In genomic region chr13:6629927-6630326, GRCm38 (mm10) we compare ENCODE assay signal across 17 mouse cellular contexts. TPM values are rescaled to one million over a fixed set of nuclear protein-coding genes. Genes with fewer than 3 reads are reported as not detected.
A peak's percentile ranks its signal among the peaks of the same experiment; 100 is the strongest.
DNase-seq lines count a peak whose midpoint lies in the region; ATAC-seq and TF ChIP-seq lines count a peak whose summit lies in the region.
"Had no signal": no experiment of that assay in that cellular context is flagged by ENCODE, and none has a peak within 500 bp of the region (broad histone marks: within the 10 kb centered on the region; RNA-seq: fewer than 3 reads in every experiment).

No protein-coding gene starts in this region.

- no peaks in the 10 kb centered on the region for H3K36me3 ChIP-seq in heart, embryonic 15.5 days
- no peaks in the 10 kb centered on the region for H3K36me3 ChIP-seq in embryonic facial prominence, embryonic 11.5 days (replicated peaks; ENCODE audit: control insufficient read depth, insufficient read depth, low read depth, low read length)
- no peaks in the 10 kb centered on the region for H3K36me3 ChIP-seq in limb, embryonic 13.5 days
- H3K36me3 ChIP-seq: forebrain, embryonic 15.5 days; liver, embryonic 13.5 days; lung, embryonic 15.5 days had no signal

- ATAC-seq in heart, embryonic 15.5 days (replicated peaks; ENCODE audit: insufficient number of reproducible peaks, insufficient read depth, low FRiP score, low read depth) = no peak
- peak; percentile 44; the same call in 1 of the 2 replicates for ATAC-seq in embryonic facial prominence, embryonic 11.5 days (replicated peaks; ENCODE audit: insufficient number of reproducible peaks, low FRiP score, low TSS enrichment, low read depth)
- ATAC-seq in limb, embryonic 13.5 days (ENCODE audit: low FRiP score, low read depth) = peak; percentile 46; the same call in 1 of the 2 replicates
- ATAC-seq: forebrain, embryonic 15.5 days; intestine, postnatal 0 days had no signal

- intact Hi-C loops in left cerebral cortex, adult 2 months (cut with DNase I) = no loop called here
- intact Hi-C loops in left cerebral cortex, postnatal 14 days (cut with DNase I) = no loop called here

- no peak for DNase-seq in heart, adult 8-10 months (ENCODE audit: low spot score)
- no peak for DNase-seq in left cerebral cortex, adult 2 months (ENCODE audit: extremely low spot score in 1 of 2, low spot score in 2 of 2)
- DNase-seq in left cerebral cortex, postnatal 14 days (ENCODE audit: low spot score in 2 of 2) = no peak
- peak; percentile 84 for DNase-seq in embryonic facial prominence, embryonic 11.5 days (ENCODE audit: low spot score)
- DNase-seq in layer of hippocampus, postnatal 10 days (ENCODE audit: low spot score in 2 of 2) = no peak
- DNase-seq: cerebellum, adult 9-10 months; layer of hippocampus, postnatal 36 days; left cerebral cortex, postnatal 4 days; liver, embryonic 13.5 days; midbrain, embryonic 14.5 days had no signal

- no peak overlapping the region for H3K4me3 ChIP-seq in heart, embryonic 15.5 days
- H3K4me3 ChIP-seq in left cerebral cortex, adult 2 months = no peak overlapping the region
- no peak overlapping the region for H3K4me3 ChIP-seq in embryonic facial prominence, embryonic 11.5 days (ENCODE audit: low read depth, low read length)
- no peak overlapping the region for H3K4me3 ChIP-seq in limb, embryonic 13.5 days
- H3K4me3 ChIP-seq: erythroblast, embryonic 14.5 days; forebrain, embryonic 15.5 days; hindbrain, embryonic 13.5 days; liver, embryonic 13.5 days; lung, embryonic 15.5 days had no signal

- peak overlapping the region; percentile 43 for H3K27ac ChIP-seq in heart, embryonic 15.5 days
- H3K27ac ChIP-seq in left cerebral cortex, adult 2 months = peak overlapping the region; percentile 2; the same call in 1 of the 2 replicates
- H3K27ac ChIP-seq in embryonic facial prominence, embryonic 11.5 days (replicated peaks; ENCODE audit: low read depth, low read length) = no peak overlapping the region
- H3K27ac ChIP-seq in limb, embryonic 13.5 days = peak overlapping the region; percentile 28; the same call in 1 of the 2 replicates
- H3K27ac ChIP-seq: forebrain, embryonic 15.5 days; hindbrain, embryonic 13.5 days; liver, embryonic 13.5 days; lung, embryonic 15.5 days had no signal

- WGBS in heart, embryonic 15.5 days = 39% methylated on average over 5 of the region's 5 CpGs
- WGBS in embryonic facial prominence, embryonic 11.5 days = 19% methylated on average over 5 of the region's 5 CpGs
- 7% methylated on average over 5 of the region's 5 CpGs for WGBS in limb, embryonic 13.5 days

- H3K4me1 ChIP-seq in heart, embryonic 15.5 days (replicated peaks) = peaks cover 58% of the 10 kb centered on the region
- no peaks in the 10 kb centered on the region for H3K4me1 ChIP-seq in embryonic facial prominence, embryonic 11.5 days (ENCODE audit: control insufficient read depth, insufficient read depth, low read length)
- peaks cover 44% of the 10 kb centered on the region for H3K4me1 ChIP-seq in limb, embryonic 13.5 days
- H3K4me1 ChIP-seq: forebrain, embryonic 15.5 days had no signal

- no peaks in the 10 kb centered on the region for H3K9me3 ChIP-seq in heart, embryonic 15.5 days (replicated peaks)
- no peaks in the 10 kb centered on the region for H3K9me3 ChIP-seq in embryonic facial prominence, embryonic 11.5 days (replicated peaks; ENCODE audit: control insufficient read depth, low read length)
- no peaks in the 10 kb centered on the region for H3K9me3 ChIP-seq in limb, embryonic 13.5 days
- H3K9me3 ChIP-seq: forebrain, embryonic 15.5 days; hindbrain, embryonic 13.5 days; liver, embryonic 13.5 days; lung, embryonic 15.5 days had no signal

- TF ChIP-seq CTCF in left cerebral cortex, adult 2 months (IDR thresholded peaks at IDR 0.05) = no peak

- no peaks in the 10 kb centered on the region for H3K27me3 ChIP-seq in heart, embryonic 15.5 days
- H3K27me3 ChIP-seq in embryonic facial prominence, embryonic 11.5 days (ENCODE audit: control insufficient read depth, insufficient read depth, low read length) = no peaks in the 10 kb centered on the region
- no peaks in the 10 kb centered on the region for H3K27me3 ChIP-seq in limb, embryonic 13.5 days
- H3K27me3 ChIP-seq: forebrain, embryonic 15.5 days; hindbrain, embryonic 13.5 days; liver, embryonic 13.5 days; lung, embryonic 15.5 days had no signal

- no peak overlapping the region for H3K9ac ChIP-seq in heart, embryonic 15.5 days
- H3K9ac ChIP-seq in embryonic facial prominence, embryonic 11.5 days (replicated peaks; ENCODE audit: low read length) = no peak overlapping the region
- no peak overlapping the region for H3K9ac ChIP-seq in limb, embryonic 13.5 days
- H3K9ac ChIP-seq: forebrain, embryonic 15.5 days; hindbrain, embryonic 13.5 days; liver, embryonic 13.5 days; lung, embryonic 15.5 days had no signal

- H3K4me2 ChIP-seq in heart, embryonic 15.5 days = peak overlapping the region; percentile 1; the same call in 1 of the 2 replicates
- no peak overlapping the region for H3K4me2 ChIP-seq in embryonic facial prominence, embryonic 11.5 days (ENCODE audit: low read depth, low read length)
- H3K4me2 ChIP-seq in limb, embryonic 13.5 days (replicated peaks) = no peak overlapping the region
- H3K4me2 ChIP-seq: forebrain, embryonic 15.5 days; hindbrain, embryonic 13.5 days; liver, embryonic 13.5 days; lung, embryonic 15.5 days had no signal

RNA-seq across cellular contexts. Expression of gene Pfkp, which starts 18.6 kb away (rescaled TPM):
- polyA plus RNA-seq in heart, embryonic 15.5 days (2015; fragmentation: Nextera tagmentation; extraction: Ambion mirVana) = 172 and 191 TPM in 2 replicates
- total RNA-seq in heart, adult 8-10 months (2022) = 10 to 100 TPM; 27.7 to 47.5 (median 33.5) TPM
- total RNA-seq in left cerebral cortex, adult 2 months (2021) = 100 to 1,000 TPM; 299 to 307 TPM
- 100 to 1,000 TPM; 260 to 273 TPM for total RNA-seq in left cerebral cortex, postnatal 14 days (2021)
- 16.5 and 16.7 TPM in 2 replicates for polyA plus RNA-seq in embryonic facial prominence, embryonic 11.5 days (2014; fragmentation: Nextera tagmentation; extraction: Ambion mirVana)
- 12.9 and 13.1 TPM in 2 replicates for polyA plus RNA-seq in limb, embryonic 13.5 days (2015; fragmentation: Nextera tagmentation; extraction: Ambion mirVana)
- 100 to 1,000 TPM; 323 to 335 TPM for total RNA-seq in layer of hippocampus, postnatal 10 days (2021)

Comparison
In these comparisons a context has a peak if more than half of its experiments do, and no peak if none do; other contexts are left out.
1. RNA of gene Pfkp, which starts 18.6 kb away (total RNA-seq): 323 to 335 TPM in layer of hippocampus, postnatal 10 days, 299 to 307 TPM in left cerebral cortex, adult 2 months and 260 to 273 TPM in left cerebral cortex, postnatal 14 days; 27.7 to 47.5 TPM in heart, adult 8-10 months; every median in the first group is over 4 times any median in the second.